Mouse (Mus musculus) neural tube, embryonic 12.5 days (tissue): ENCODE results near the gene Mid1. TPM values are rescaled to one million over a fixed set of nuclear protein-coding genes. Genes with fewer than 3 reads are reported as not detected.
"Not testable (repeated sequence)": the region's sequence is repeated elsewhere in the genome, so short reads cannot be mapped to it uniquely, and the experiment has no call there.

ENCODE experiments used
- ATAC-seq: fragments of 200-750 bp; cut with Nextera tagmentation; 2 replicates; pipeline ENCODE4 v1.8.0; 2017; ENCODE audit warnings: low read depth, mild to moderate bottlenecking, moderate TSS enrichment, moderate library complexity; ENCODE audit not compliant: low FRiP score
- H3K27ac ChIP-seq: fragments of 300-500 bp; sonication (generic); 2 replicates; pipeline ENCODE4 v1.5.1; 2016
- H3K27me3 ChIP-seq: fragments of 300-500 bp; sonication (generic); replicated peaks from 2 replicates; pipeline ENCODE4 v1.6.1; 2016; ENCODE audit warnings: mild to moderate bottlenecking
- H3K36me3 ChIP-seq: fragments of 300-500 bp; sonication (generic); 2 replicates; pipeline ENCODE4 v1.6.1; 2016; ENCODE audit warnings: mild to moderate bottlenecking
- H3K4me1 ChIP-seq: fragments of 300-500 bp; sonication (generic); 2 replicates; pipeline ENCODE4 v1.6.1; 2016
- H3K4me2 ChIP-seq: fragments of 300-500 bp; sonication (generic); replicated peaks from 2 replicates; pipeline ENCODE4 v1.6.1; 2016; ENCODE audit warnings: mild to moderate bottlenecking
- H3K4me3 ChIP-seq: fragments of 300-500 bp; sonication (generic); 2 replicates; pipeline ENCODE4 v1.5.1; 2016
- H3K9ac ChIP-seq: fragments of 300-500 bp; sonication (generic); 2 replicates; pipeline ENCODE4 v1.6.1; 2016; ENCODE audit warnings: mild to moderate bottlenecking
- H3K9me3 ChIP-seq: fragments of 300-500 bp; sonication (generic); 2 replicates; pipeline ENCODE4 v1.6.1; 2016; ENCODE audit warnings: mild to moderate bottlenecking
- WGBS: fragments of 180-500 bp; shearing (Covaris S2); methylation state at CpG from one replicate; pipeline ENCODE4 v1.1.7; 2016; 5-methylcytosine and 5-hydroxymethylcytosine counted together
- polyA plus RNA-seq: library from polyadenylated mRNA; unstranded; fragments of >200 nt; fragmentation: Nextera tagmentation; extraction: Ambion mirVana; gene quantifications from 2 replicates; pipeline ENCODE4 v1.2.1, GENCODE M21; 2016

Gene Mid1
- polyA plus RNA-seq, 1 experiment from 2014 or later: 6.4 TPM

DNA sequence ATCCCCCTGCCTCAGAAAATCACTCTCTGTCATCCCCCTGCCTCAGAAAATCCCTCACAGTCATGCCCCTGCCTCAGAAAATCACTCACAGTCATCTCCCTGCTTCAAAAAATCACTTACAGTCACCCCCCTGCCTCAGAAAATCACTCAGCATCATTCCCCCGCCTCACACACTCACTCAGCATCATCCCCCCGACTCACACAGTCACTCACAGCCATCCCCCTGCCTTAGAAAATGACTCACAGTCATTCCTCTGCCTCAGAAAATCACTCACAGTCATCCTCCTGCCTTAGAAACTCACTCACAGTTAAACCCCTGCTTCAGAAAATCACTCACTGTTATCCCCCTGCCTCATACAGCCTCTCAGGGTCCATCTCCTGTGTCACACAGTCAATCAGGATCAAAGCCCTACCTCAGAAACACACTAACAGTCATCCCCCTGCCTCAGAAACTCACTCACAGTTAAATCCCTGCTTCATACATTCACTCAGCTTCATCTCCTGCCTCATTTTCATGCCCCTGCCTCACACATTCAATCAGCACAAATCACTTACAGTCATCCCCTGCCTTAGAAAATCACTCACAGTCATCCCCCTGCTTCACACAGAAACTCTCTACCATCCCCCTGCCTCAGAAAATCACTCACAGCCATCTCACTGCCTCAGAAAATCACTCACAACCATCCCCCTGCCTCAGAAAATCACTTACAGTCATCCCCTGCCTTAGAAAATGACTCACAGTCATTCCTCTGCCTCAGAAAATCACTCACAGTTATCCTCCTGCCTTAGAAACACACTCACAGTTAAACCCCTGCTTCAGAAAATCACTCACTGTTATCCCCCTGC, 310.1 kb downstream of the Mid1 start:
- ATAC-seq, H3K36me3 ChIP-seq, H3K9ac ChIP-seq, H3K4me2 ChIP-seq, H3K4me3 ChIP-seq, H3K27ac ChIP-seq, H3K4me1 ChIP-seq, H3K9me3 ChIP-seq, H3K27me3 ChIP-seq: not testable (repeated sequence)
- WGBS: 18% methylated on average over 2 of the region's 2 CpGs

DNA sequence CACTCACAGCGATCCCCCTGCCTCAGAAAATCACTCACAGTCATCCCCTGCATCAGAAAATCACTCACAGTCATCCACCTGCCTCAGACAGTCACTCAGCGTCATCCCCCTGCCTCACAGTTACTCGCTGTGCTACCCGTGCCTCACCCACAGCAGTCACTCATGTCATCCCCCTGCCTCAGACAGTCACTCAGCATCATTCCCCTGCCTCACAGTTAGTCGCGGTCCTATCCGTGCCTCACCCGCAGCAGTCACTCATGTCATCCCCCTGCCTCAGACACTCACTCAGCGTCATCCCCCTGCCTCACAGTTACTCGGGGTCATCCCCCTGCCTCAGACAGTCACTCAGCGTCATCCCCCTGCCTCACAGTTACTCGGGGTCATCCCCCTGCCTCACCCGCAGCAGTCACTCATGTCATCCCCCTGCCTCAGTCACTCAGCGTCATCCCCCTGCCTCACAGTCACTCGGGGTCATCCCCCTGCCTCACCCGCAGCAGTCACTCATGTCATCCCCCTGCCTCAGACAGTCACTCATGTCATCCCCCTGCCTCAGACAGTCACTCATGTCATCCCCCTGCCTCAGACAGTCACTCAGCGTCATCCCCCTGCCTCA, 311.0 kb downstream of the Mid1 start:
- H3K9me3 ChIP-seq, ATAC-seq, H3K36me3 ChIP-seq, H3K27me3 ChIP-seq, H3K27ac ChIP-seq, H3K9ac ChIP-seq, H3K4me2 ChIP-seq, H3K4me1 ChIP-seq, H3K4me3 ChIP-seq: not testable (repeated sequence)
- 11% methylated on average over 4 of the region's 17 CpGs for WGBS

DNA sequence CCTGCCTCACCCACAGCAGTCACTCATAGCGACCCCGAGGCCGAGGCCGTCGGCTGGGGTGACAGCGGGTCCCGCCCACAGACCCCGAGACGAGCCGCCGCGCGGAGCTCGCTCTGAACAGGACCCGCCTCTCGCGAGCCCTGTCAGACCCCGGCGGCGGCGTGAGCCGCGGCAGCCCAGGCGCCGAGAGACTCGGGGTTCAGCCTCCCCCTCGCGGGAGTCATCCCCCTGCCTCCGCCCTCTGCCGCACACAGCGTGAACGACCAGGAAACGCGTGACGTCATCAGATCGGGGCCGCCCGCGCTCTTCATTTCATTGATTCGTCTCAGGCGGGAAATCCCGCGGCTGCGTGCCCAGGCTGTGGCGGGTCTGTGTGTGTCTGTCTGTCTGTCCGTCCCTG, 311.9 kb downstream of the Mid1 start:
- no CpG with 5 or more reads among the region's 46 CpGs for WGBS
- H3K9me3 ChIP-seq, H3K36me3 ChIP-seq, H3K4me3 ChIP-seq, H3K4me1 ChIP-seq, H3K4me2 ChIP-seq, H3K27me3 ChIP-seq, ATAC-seq, H3K9ac ChIP-seq, H3K27ac ChIP-seq: not testable (repeated sequence)

DNA sequence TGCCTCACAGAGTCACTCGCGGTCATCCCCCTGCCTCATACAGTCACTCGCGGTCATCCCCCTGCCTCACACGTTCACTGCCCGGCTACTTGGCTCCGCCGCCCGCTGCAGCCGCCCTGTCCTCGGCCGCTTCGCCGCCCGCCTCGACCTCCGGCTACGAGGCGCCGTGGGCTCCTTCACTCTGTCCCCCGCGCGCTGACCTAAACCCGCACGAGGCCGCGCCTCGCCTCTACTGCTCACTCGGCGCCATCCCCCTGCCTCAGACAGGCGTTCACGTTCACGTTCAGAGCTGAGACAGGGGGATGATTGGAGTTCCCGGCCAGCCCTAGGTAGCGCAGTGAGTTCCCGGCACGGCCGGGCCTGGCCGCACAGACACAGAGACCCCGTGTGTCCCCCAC, 312.5 kb downstream of the Mid1 start:
- H3K27ac ChIP-seq, H3K27me3 ChIP-seq, H3K9me3 ChIP-seq, H3K36me3 ChIP-seq, H3K4me1 ChIP-seq, H3K9ac ChIP-seq, H3K4me2 ChIP-seq, ATAC-seq: not testable (repeated sequence)
- 29% methylated on average over 6 of the region's 40 CpGs for WGBS
- H3K4me3 ChIP-seq: peak overlapping the region; percentile 23; the same call in 1 of the 2 replicates

DNA sequence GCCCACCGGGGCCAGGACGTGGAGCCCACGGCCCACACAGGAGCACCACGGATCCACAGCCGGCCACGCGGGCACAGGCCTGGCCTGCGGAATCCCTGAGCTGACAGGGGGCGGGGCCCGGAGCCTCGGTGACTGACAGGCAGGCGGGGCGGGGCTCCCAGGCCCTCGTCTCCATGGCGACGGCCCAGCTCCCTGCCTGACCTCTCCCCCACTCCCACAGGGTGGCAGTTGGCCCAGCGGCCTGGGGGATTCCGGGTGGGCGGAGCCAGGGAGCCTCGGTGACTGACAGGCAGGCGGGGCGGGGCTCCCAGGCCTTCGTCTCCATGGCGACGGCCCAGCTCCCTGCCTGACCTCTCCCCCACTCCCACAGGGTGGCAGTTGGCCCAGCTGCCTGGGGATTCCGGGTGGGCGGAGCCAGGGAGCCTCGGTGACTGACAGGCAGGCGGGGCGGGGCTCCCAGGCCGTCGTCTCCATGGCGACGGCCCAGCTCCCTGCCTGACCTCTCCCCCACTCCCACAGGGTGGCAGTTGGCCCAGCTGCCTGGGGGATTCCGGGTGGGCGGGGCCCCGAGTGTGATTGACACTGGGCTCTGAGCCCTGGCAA, 313.0 kb downstream of the Mid1 start:
- not testable (repeated sequence) for H3K36me3 ChIP-seq, H3K4me1 ChIP-seq, H3K27me3 ChIP-seq, H3K9me3 ChIP-seq, H3K4me2 ChIP-seq, H3K27ac ChIP-seq, H3K9ac ChIP-seq
- ATAC-seq: peak; percentile 87
- peak overlapping the region; percentile 23; the same call in 1 of the 2 replicates for H3K4me3 ChIP-seq
- WGBS: 19% methylated on average over 12 of the region's 37 CpGs

DNA sequence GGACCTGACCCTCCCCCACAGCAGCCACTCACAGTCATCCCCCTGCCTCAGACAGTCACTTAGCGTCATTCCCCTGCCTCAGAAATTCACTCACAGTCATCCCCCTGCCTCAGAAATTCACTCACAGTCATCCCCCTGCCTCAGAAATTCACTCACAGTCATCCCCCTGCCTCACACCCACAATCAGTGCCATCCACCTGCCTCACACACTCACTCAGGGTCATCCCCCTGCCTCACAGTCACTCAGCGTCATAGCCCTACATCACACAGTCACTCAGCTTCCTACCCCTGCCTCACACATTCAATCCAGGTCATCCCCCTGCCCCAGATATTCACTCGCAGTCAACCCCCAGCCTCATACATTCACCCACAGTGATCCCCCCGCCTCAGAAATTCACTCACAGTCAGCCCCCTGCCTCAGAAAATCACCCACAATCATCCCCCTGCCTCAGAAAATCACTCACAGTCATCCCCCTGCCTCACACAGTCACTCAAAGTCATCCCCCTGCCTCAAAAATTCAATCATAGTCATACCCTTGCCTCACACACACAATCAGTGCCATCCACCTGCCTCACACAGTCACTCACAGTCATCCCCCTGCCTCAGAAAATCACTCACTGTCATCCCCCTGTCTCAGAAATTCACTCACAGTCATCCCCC, 313.7 kb downstream of the Mid1 start:
- ATAC-seq, H3K36me3 ChIP-seq, H3K9me3 ChIP-seq, H3K4me3 ChIP-seq, H3K27ac ChIP-seq, H3K9ac ChIP-seq, H3K4me2 ChIP-seq, H3K27me3 ChIP-seq, H3K4me1 ChIP-seq: not testable (repeated sequence)
- 13% methylated on average over 2 of the region's 4 CpGs for WGBS

DNA sequence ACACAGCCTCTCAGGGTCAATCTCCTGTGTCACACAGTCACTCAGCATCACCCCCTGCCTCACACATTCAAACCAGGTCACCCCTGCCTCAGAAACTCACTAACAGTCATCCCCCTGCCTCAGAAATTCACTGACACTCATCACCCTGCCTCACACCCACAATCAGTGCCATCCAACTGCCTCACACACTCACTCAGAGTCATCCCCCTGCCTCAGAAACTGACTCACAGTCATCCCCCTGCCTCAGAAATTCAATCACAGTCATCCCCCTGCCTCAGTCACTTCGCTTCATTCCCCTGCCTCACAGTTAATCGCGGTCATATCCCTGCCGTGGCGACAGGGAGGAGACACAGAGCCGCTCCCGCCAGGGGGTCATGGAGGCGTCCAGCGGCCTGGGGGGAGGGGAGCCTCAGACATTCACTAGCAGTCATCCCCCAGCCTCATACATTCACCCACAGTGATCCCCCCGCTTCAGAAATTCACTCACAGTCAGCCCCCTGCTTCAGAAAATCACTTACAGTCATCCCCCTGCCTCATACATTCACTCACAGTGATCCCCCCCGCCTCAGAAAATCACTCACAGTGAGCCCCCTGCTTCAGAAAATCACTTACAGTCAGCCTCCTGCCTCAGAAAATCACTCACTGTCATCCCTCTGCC, 314.4 kb downstream of the Mid1 start:
- H3K27ac ChIP-seq, ATAC-seq, H3K4me2 ChIP-seq, H3K4me3 ChIP-seq, H3K4me1 ChIP-seq, H3K27me3 ChIP-seq, H3K9ac ChIP-seq, H3K36me3 ChIP-seq: not testable (repeated sequence)
- peaks cover 14% of the 10 kb centered on the region for H3K9me3 ChIP-seq
- WGBS: 36% methylated on average over 6 of the region's 11 CpGs

DNA sequence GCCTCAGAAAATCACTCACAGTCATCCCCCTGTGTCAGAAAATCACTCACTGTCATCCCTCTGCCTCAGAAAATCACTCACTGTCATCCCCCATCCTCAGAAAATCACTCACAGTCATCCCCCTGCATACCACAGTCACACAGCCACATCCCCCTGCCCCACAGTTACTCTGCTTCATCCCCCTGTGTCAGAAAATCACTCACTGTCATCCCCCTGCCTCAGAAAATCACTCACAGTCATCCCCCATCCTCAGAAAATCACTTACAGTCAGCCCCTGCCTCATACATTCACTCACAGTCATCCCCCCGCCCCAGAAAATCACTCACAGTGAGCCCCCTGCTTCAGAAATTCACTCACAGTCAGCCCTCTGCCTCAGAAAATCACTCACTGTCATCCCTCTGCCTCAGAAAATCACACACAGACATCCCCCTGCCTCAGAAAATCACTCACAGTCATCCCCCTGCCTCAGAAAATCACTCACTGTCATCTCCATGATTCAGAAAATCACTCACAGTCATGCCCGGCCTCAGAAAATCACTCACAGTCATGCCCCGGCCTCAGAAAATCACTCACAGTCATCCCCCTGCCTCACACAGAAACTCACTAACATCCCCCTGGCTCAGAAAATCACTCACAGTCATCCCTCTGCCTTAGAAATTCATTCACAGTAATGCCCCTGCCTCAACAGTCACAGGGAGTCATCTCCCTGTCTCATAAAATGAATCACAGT, 315.1 kb downstream of the Mid1 start:
- ATAC-seq, H3K9ac ChIP-seq, H3K27me3 ChIP-seq, H3K4me3 ChIP-seq, H3K36me3 ChIP-seq, H3K27ac ChIP-seq, H3K4me2 ChIP-seq, H3K4me1 ChIP-seq: not testable (repeated sequence)
- 0% methylated on average over 2 of the region's 3 CpGs for WGBS
- peaks cover 15% of the 10 kb centered on the region for H3K9me3 ChIP-seq

DNA sequence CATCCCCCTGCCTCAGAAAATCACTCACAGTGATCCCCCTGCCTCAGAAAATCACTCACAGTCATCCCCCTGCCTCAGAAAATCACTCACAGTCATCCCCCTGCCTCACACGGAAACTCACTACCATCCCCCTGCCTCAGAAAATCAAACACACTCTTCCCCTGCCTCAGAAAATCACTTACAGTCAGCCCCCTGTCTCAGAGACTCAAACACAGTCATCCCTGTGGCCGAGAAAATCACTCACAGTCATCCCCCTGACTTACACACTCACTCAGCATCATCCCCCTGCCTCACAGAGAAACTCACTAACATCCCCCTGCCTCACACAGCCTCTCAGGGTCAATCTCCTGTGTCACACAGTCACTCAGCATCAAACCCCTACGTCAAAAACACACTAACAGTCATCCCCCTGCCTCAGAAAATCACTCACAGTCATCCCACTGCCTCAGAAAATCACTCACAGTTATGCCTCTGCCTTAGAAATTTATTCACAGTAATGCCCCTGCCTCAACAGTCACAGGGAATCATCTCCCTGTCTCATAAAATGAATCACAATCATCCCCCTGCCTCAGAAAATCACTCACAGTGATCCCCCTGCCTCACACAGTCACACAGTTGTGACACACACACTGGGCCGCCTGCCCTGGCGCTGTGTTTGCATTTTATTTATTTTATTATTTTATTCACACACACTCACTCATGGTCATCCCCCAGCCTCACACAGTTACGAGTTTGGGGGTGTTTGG, 315.8 kb downstream of the Mid1 start:
- H3K9me3 ChIP-seq: peaks cover 15% of the 10 kb centered on the region
- not testable (repeated sequence) for H3K4me2 ChIP-seq, H3K36me3 ChIP-seq, H3K4me3 ChIP-seq, ATAC-seq, H3K27me3 ChIP-seq, H3K4me1 ChIP-seq, H3K27ac ChIP-seq, H3K9ac ChIP-seq
- 40% methylated on average over 6 of the region's 6 CpGs for WGBS

DNA sequence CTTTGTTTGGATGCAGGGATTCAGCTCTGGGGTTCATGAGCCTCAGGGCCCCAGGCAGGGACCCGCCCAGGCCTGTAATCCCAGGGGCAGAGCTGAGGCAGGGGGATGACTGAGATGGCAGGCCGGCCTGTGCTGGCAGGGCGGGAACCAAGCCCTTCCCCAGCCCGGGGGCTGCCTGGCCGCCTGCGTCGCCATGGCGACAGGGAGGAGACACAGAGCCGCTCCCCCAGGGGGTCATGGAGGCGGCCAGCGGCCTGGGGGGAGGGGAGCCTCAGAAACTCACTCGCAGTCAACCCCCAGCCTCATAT, 316.3 kb downstream of the Mid1 start:
- not testable (repeated sequence) for H3K4me2 ChIP-seq, H3K27ac ChIP-seq, H3K36me3 ChIP-seq, H3K4me1 ChIP-seq, H3K9ac ChIP-seq, ATAC-seq, H3K4me3 ChIP-seq, H3K27me3 ChIP-seq
- WGBS: 57% methylated on average over 4 of the region's 12 CpGs
- H3K9me3 ChIP-seq: peaks cover 15% of the 10 kb centered on the region

DNA sequence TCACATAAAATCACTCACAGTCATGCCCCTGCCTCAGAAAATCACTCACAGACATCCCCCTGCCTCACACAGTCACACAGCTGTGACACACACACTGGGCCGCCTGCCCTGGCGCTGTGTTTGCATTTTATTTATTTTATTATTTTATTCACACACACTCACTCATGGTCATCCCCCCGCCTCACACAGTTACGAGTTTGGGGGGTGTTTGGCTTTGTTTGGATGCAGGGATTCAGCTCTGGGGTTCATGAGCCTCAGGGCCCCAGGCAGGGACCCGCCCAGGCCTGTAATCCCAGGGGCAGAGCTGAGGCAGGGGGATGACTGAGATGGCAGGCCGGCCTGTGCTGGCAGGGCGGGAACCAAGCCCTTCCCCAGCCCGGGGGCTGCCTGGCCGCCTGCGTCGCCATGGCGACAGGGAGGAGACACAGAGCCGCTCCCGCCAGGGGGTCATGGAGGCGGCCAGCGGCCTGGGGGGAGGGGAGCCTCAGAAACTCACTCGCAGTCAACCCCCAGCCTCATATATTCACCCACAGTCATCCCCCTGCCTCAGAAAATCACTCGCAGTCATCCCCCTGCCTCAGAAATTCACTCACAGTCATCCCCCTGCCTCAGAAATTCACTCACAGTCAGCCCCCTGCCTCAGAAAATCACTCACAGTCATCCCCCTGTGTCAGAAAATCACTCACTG, 317.7 kb downstream of the Mid1 start:
- H3K4me3 ChIP-seq, H3K4me1 ChIP-seq, H3K4me2 ChIP-seq, H3K36me3 ChIP-seq, H3K27ac ChIP-seq, H3K9ac ChIP-seq, H3K27me3 ChIP-seq: not testable (repeated sequence)
- peak; percentile 49; the same call in 1 of the 2 replicates for ATAC-seq
- peaks cover 24% of the 10 kb centered on the region for H3K9me3 ChIP-seq
- 36% methylated on average over 17 of the region's 18 CpGs for WGBS
